Mouse (Mus musculus): ENCODE measurements around the gene Sap18b.

- TF ChIP-seq POLR2A (IDR thresholded peaks at IDR 0.05; ENCODE audit: borderline replicate concordance, control insufficient read depth, low read depth, low read length) (no peak), CTCF (IDR thresholded peaks at IDR 0.05; ENCODE audit: control insufficient read depth, insufficient read depth, low read length) (no peak)
These were observed 23.6 kb upstream of the Sap18b start for GRCm38 (mm10) chr8:95801476-95802064.

Measured in bone marrow, adult 2 months (tissue).